Mouse (Mus musculus) midbrain, embryonic 10.5 days (tissue): ENCODE measurements around the gene Rfpl4. TPM values are rescaled to one million over a fixed set of nuclear protein-coding genes. Genes with fewer than 3 reads are reported as not detected.
A peak's percentile ranks its signal among the peaks of the same experiment; 100 is the strongest.

Source experiments
- DNase-seq: peaks from one replicate; pipeline ENCODE4 v3.0.0-alpha.2; 2017; ENCODE audit warnings: low spot score
- H3K27ac ChIP-seq: fragments of 300-500 bp; sonication (generic); replicated peaks from 2 replicates; pipeline ENCODE4 v1.5.1; 2016; ENCODE audit warnings: mild to moderate bottlenecking
- H3K27me3 ChIP-seq: fragments of 300-500 bp; sonication (generic); 2 replicates; pipeline ENCODE4 v1.6.1; 2016; ENCODE audit warnings: low read depth, mild to moderate bottlenecking; ENCODE audit not compliant: poor library complexity, severe bottlenecking
- H3K36me3 ChIP-seq: fragments of 300-500 bp; sonication (generic); 2 replicates; pipeline ENCODE4 v1.6.1; 2016; ENCODE audit warnings: mild to moderate bottlenecking, moderate library complexity
- H3K4me1 ChIP-seq: fragments of 300-500 bp; sonication (generic); 2 replicates; pipeline ENCODE4 v1.6.1; 2016
- H3K4me3 ChIP-seq: fragments of 300-500 bp; sonication (generic); 2 replicates; pipeline ENCODE4 v1.5.1; 2016; ENCODE audit warnings: mild to moderate bottlenecking, moderate library complexity
- H3K9me3 ChIP-seq: fragments of 300-500 bp; sonication (generic); replicated peaks from 2 replicates; pipeline ENCODE4 v1.6.1; 2016; ENCODE audit warnings: mild to moderate bottlenecking
- WGBS: fragments of 180-500 bp; shearing (Covaris S2); methylation state at CpG from one replicate; pipeline ENCODE4 v1.1.7; 2016; 5-methylcytosine and 5-hydroxymethylcytosine counted together
- microRNA-seq: library from miRNA; unstranded; fragments of <30 nt; microRNA quantifications from one replicate; pipeline ENCODE4, GENCODE M21; 2017
- polyA plus RNA-seq: library from polyadenylated mRNA; unstranded; fragments of >200 nt; fragmentation: Nextera tagmentation; extraction: Ambion mirVana; gene quantifications from 2 replicates; pipeline ENCODE4 v1.2.1, GENCODE M21; 2016

Rfpl4 gene
- polyA plus RNA-seq, 1 experiment from 2014 or later, result not detected

DNA sequence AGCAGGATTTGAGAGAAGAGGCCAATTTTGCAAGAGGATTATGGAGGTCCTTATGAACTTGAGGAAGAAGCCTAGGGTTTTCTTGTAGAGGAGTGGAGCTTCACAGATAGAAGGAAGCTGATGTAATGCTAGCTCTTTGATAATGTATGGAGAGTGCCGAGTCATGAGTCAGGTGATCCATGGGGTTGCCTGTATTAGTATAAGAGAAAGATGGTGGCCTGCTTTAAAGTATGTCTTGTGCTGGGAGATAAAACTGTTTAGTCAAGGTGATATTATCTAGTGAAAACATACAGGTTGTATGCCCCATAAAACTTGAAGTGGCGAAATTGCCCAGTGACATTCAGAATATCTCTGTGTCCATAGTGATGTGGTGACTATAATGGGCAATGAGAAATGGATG is 39.8 kb downstream of the Rfpl4 start:
- no peak for DNase-seq
- H3K36me3 ChIP-seq, result peaks cover 77% of the 10 kb centered on the region
- H3K27ac ChIP-seq, result no peak overlapping the region
- no peaks in the 10 kb centered on the region for H3K27me3 ChIP-seq
- no peaks in the 10 kb centered on the region for H3K9me3 ChIP-seq
- WGBS, result 93% methylated on average over 2 of the region's 2 CpGs
- peaks cover 16% of the 10 kb centered on the region for H3K4me1 ChIP-seq
- H3K4me3 ChIP-seq, result no peak overlapping the region

DNA sequence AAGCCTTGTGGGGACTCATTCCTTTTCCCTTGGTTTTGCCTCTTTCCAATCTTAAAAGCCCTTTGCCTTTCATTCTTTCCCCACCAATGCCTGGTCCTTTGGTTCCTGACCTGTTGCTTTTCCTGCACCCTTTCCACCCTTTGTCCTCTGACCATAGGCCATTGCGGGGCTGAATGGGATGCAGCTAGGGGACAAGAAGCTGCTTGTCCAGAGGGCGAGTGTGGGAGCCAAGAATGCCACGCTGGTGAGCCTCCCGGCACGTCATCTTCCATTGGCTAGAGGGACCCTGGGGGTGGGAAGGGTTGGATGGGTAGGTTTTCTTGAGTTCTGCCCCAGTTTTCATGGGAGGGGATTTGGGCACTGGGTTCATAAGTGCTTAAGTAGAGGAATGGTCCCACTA is 41.8 kb downstream of the Rfpl4 start:
- H3K36me3 ChIP-seq, result peaks cover 95% of the 10 kb centered on the region
- H3K27ac ChIP-seq, result no peak overlapping the region
- WGBS, result 96% methylated on average over 5 of the region's 5 CpGs
- no peak for DNase-seq
- no peaks in the 10 kb centered on the region for H3K9me3 ChIP-seq
- 0 out of 2 replicates have a peak, but pooled peaks cover 3% of the 10 kb centered on the region for H3K4me1 ChIP-seq
- no peak overlapping the region for H3K4me3 ChIP-seq
- H3K27me3 ChIP-seq, result no peaks in the 10 kb centered on the region

DNA sequence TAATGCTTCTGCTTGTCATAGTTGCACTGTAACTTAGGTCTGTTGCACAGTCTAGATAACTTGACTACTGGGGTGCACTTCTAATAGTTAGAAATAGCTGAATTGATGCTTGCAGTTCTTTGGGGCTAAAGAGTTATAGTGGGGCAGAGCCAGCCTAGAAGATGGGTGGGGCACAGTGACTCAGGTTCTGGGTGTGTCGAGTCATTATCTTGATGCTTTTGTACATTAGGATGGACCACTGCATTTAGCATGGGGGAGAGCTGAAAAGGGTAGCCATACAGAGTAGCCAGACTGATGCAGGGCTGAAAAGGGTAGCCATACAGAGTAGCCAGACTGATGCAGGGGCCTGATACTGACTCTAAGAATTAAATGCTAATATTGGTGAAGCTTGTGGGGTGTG is 43.2 kb downstream of the Rfpl4 start:
- Histone ChIP-seq H3K27ac (no peak overlapping the region), H3K4me1 (no peaks in the 10 kb centered on the region), H3K36me3 (peaks cover 98% of the 10 kb centered on the region), H3K4me3 (no peak overlapping the region), H3K27me3 (no peaks in the 10 kb centered on the region), H3K9me3 (no peaks in the 10 kb centered on the region)
- 95% methylated on average over 1 of the region's 1 CpGs for WGBS
- no peak for DNase-seq

DNA sequence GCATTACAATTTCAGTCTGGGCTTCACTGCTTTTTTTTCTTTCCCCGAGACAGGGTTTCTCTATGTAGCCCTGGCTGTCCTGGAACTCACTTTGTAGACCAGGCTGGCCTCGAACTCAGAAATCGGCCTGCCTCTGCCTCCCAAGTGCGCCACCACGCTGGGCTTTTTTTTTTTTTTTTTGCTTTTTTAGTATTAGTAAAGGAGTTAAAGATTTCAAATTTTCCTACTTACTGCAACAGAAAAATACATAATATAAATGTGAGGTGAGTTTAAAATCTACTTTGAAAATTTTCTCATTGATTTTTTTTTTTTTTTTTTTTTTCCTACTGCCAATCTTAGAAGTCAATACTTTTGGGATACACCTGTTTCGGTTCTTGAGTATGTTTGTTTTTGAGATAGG is 51.9 kb downstream of the Rfpl4 start:
- no peak for DNase-seq
- Histone ChIP-seq H3K27ac (no peak overlapping the region), H3K9me3 (no peaks in the 10 kb centered on the region), H3K36me3 (peaks cover 54% of the 10 kb centered on the region), H3K4me1 (peaks cover 33% of the 10 kb centered on the region), H3K4me3 (no peak overlapping the region), H3K27me3 (no peaks in the 10 kb centered on the region)
- WGBS, result 97% methylated on average over 6 of the region's 6 CpGs

DNA sequence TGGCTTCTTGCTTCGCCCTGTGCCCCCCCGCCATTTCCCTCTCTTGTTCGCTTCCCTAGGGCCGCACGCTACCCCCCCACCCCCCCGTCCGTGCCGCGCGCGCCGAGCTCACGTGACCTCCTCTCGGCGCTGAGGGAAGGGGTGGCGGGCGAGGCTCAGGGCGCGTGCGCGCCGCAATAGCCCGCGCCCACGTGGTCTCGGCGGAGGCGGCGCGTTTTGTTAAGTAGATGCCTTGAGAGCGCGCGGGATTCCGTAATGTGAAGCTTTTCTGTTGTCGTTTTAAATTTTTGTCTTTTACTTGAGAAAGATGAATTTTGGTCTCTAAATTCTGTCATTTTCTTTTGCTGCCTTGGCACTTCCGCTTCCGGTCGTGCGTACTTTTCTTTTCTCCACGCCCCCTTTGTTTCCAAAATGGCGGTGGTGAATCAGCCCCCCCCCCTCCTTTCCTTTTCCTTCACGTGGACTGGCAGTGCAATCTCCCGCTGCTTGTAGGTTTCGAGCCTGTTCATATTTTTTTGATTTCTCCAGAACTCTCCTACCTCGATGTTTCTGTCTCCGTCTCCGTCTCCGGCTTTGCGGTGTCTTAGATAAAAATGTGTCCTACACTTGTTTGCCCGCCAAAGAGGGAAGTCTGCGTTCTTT is 54.3 kb downstream of the Rfpl4 start:
- Histone ChIP-seq H3K27me3 (peaks cover 22% of the 10 kb centered on the region), H3K27ac (peak overlapping the region; percentile 97), H3K36me3 (peaks cover 30% of the 10 kb centered on the region), H3K4me3 (peak overlapping the region; percentile 74), H3K4me1 (peaks cover 42% of the 10 kb centered on the region), H3K9me3 (no peaks in the 10 kb centered on the region)
- peak; percentile 85 for DNase-seq
- WGBS, result under 1% methylated on average over 51 of the region's 51 CpGs

DNA sequence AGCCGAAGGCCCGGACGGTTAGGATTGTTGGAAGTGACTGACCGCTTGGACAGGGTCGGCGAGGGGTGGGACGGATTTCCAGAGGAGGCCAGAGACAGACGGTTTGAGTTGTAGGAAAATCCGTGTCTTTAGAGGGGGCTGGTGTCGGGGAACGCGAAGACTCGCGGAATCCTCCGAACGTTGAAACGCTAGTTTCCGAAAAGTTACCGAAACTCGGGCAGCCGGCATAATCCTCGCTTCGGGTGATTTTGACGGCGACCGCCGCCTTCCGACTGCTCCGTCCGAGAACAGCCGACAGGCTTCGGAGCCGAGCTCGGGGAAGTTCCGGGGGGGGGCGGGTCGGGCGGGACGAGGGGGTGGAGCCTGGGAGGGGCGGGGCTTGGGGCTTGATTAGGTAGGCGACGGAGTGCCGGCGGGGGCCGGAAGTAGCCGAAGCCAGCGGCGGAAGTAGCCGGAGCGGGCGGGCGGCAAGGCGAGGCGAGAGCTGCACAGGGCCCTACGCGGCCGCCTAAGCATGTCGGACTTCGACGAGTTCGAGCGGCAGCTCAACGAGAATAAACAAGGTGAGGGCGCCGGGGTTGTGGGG is 54.9 kb downstream of the Rfpl4 start, which contains the start of gene U2af2:
TSS of gene U2af2 (plus strand) at position 370 of the 586 bp plus-strand sequence.
- DNase-seq, result peak; percentile 97
- H3K27ac ChIP-seq, result peak within 1 kb of the TSS; percentile 97
- no peaks in the 10 kb centered on the region for H3K9me3 ChIP-seq
- under 1% methylated on average over 65 of the region's 65 CpGs for WGBS
- peaks cover 28% of the 10 kb centered on the region for H3K27me3 ChIP-seq
- peaks cover 23% of the 10 kb centered on the region for H3K36me3 ChIP-seq
- H3K4me1 ChIP-seq, result peaks cover 48% of the 10 kb centered on the region
- peak within 1 kb of the TSS; percentile 74 for H3K4me3 ChIP-seq

DNA sequence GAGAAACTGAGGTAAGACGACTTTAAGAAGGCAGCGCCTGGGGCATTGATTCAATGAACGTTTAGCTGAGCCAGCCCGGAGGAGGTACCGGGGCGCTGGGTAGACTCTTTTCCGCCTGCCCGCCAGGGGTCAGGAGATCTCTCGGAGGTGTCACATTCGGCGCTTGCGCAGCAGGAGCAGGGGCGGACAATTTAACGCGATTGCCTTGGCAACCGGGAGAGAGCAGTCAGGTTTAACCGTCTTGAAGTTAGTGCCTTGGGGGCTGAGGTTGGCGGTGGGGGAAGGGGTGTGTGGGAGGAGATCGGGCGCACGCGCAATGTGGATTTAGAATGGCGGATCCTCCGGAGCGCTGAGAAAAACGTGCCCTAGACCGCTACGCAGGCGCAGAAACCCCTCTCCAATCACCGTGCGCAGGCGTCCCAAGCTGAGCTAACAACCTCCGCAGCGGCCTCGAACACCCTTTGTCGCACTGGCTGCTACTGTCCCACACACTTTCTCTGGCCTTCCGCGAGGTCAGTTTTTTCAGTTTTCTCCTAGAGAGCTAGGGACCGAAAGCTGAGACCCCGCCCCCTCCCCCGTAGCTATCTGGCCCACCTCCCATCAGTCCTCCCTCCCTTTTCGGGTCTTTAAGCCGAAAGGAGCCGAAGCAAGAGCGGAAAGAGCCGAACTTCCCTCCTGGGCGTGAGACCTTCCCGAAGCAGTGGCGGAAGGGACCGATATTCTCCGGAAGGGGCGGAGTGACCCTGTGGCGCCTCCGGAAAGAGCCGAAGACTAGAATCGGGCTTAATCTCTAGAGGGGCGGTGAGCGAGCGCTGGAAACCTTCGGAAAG is 55.6 kb downstream of the Rfpl4 start:
- peaks cover 55% of the 10 kb centered on the region for H3K4me1 ChIP-seq
- peaks cover 35% of the 10 kb centered on the region for H3K27me3 ChIP-seq
- peak; percentile 98 for DNase-seq
- WGBS, result under 1% methylated on average over 60 of the region's 60 CpGs
- H3K4me3 ChIP-seq, result peak overlapping the region; percentile 74
- peaks cover 16% of the 10 kb centered on the region for H3K36me3 ChIP-seq
- no peaks in the 10 kb centered on the region for H3K9me3 ChIP-seq
- peak overlapping the region; percentile 97 for H3K27ac ChIP-seq

DNA sequence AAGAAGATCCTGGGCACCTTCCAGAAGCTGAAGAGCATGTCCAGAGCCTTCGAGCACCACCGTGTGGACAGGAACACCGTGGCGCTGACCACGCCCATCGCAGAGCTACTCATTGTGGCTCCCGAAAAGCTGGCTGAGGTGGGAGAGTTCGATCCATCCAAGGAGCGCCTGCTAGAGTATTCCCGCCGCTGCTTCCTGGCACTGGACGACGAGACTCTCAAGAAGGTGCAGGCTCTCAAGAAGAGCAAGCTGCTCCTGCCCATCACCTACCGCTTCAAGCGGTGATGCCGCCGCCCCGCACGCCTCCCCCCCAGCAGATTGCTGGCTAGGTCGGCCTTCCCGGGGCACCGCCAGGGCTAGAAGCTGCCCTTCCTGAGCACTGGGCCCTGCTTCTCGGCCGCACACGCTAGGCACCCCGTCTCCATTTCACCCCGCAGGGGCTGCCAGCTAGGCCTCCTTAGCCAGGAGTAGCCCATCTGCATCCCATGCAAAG is 56.5 kb downstream of the Rfpl4 start:
- H3K4me3 ChIP-seq, result peak overlapping the region; percentile 74
- peaks cover 48% of the 10 kb centered on the region for H3K4me1 ChIP-seq
- no peaks in the 10 kb centered on the region for H3K9me3 ChIP-seq
- DNase-seq, result peak; percentile 81
- WGBS, result 6% methylated on average over 27 of the region's 27 CpGs
- H3K27ac ChIP-seq, result peak overlapping the region; percentile 97
- peaks cover 44% of the 10 kb centered on the region for H3K27me3 ChIP-seq
- peaks cover 8% of the 10 kb centered on the region for H3K36me3 ChIP-seq

Small RNA genes lying within 50 kb of the gene (microRNA-seq; reads per million reads assigned to microRNA genes)
- gene Gm26217, result not detected

Other genes starting within 250 kb of the Rfpl4 start
- 2.8 and 4.1 TPM in 2 replicates for gene Isoc2b, start 246.7 kb downstream of the Rfpl4 start, polyA plus RNA-seq
- gene Isoc2a, start 239.8 kb downstream of the Rfpl4 start, polyA plus RNA-seq, result 0.64 and 0.70 TPM in 2 replicates
- gene Gm36210, start 210.4 kb downstream of the Rfpl4 start, polyA plus RNA-seq, result 0.20 TPM in 1 of 2 replicates, not detected in the other
- 4.3 and 4.7 TPM in 2 replicates for gene Zfp628, start 201.7 kb downstream of the Rfpl4 start, polyA plus RNA-seq
- gene Nat14, start 194.9 kb downstream of the Rfpl4 start, polyA plus RNA-seq, result 10.4 and 11.6 TPM in 2 replicates
- gene Ssc5d, start 191.2 kb downstream of the Rfpl4 start, polyA plus RNA-seq, result 1.6 and 1.9 TPM in 2 replicates
- gene Sbk2, start 152.5 kb downstream of the Rfpl4 start, polyA plus RNA-seq, result 0.05 and 0.26 TPM in 2 replicates
- not detected in 2 replicates for gene Sbk3, start 145.8 kb downstream of the Rfpl4 start, polyA plus RNA-seq
- gene Zfp579, start 120.8 kb downstream of the Rfpl4 start, polyA plus RNA-seq, result 26.2 and 35.6 TPM in 2 replicates
- 7.1 and 9.1 TPM in 2 replicates for gene Zfp524, start 102.5 kb downstream of the Rfpl4 start, polyA plus RNA-seq
- gene Fiz1, start 102.3 kb downstream of the Rfpl4 start, polyA plus RNA-seq, result 56.7 and 58.1 TPM in 2 replicates
- 1.2 and 1.5 TPM in 2 replicates for gene Gm44973, start 101.5 kb downstream of the Rfpl4 start, polyA plus RNA-seq
- gene Zfp865, start 96.6 kb downstream of the Rfpl4 start, polyA plus RNA-seq, result 5.2 and 5.5 TPM in 2 replicates
- 5.1 and 5.2 TPM in 2 replicates for gene Ccdc106, start 96.4 kb downstream of the Rfpl4 start, polyA plus RNA-seq
- not detected in 2 replicates for gene 4632433K11Rik, start 82.8 kb downstream of the Rfpl4 start, polyA plus RNA-seq
- 2.8 and 4.2 TPM in 2 replicates for gene Zfp784, start 78.5 kb downstream of the Rfpl4 start, polyA plus RNA-seq
- gene Zfp580, start 65.4 kb downstream of the Rfpl4 start, polyA plus RNA-seq, result 41.2 and 51.2 TPM in 2 replicates
- gene U2af2, start 54.8 kb downstream of the Rfpl4 start, polyA plus RNA-seq, result 176 and 180 TPM in 2 replicates
- gene Epn1, start 36.7 kb downstream of the Rfpl4 start, polyA plus RNA-seq, result 56.1 and 60.7 TPM in 2 replicates
- 0.33 and 0.48 TPM in 2 replicates for gene Rasl2-9, start 9.0 kb upstream of the Rfpl4 start, polyA plus RNA-seq
- not detected in 2 replicates for gene Vmn1r55, start 32.7 kb upstream of the Rfpl4 start, polyA plus RNA-seq
- gene Vmn1r56, start 79.8 kb upstream of the Rfpl4 start, polyA plus RNA-seq, result not detected in 2 replicates
- not detected in 2 replicates for gene Vmn1r57, start 101.5 kb upstream of the Rfpl4 start, polyA plus RNA-seq
- not detected in 2 replicates for gene Gm5065, start 233.6 kb upstream of the Rfpl4 start, polyA plus RNA-seq
- gene Nlrp2, start 234.1 kb upstream of the Rfpl4 start, polyA plus RNA-seq, result not detected in 2 replicates